Mouse (Mus musculus) stomach, postnatal 0 days (tissue): ENCODE results near the gene E130308A19Rik. TPM values are rescaled to one million over a fixed set of nuclear protein-coding genes. Genes with fewer than 3 reads are reported as not detected.

Source experiments
- ATAC-seq: fragments of 200-750 bp; cut with Nextera tagmentation; 2 replicates; pipeline ENCODE4 v1.8.0; 2017; ENCODE audit not compliant: low FRiP score, low TSS enrichment
- DNase-seq: peaks from one replicate; pipeline ENCODE4 v3.0.0-alpha.2; 2016; ENCODE audit warnings: low spot score
- H3K27ac ChIP-seq: fragments of 300-500 bp; sonication (generic); replicated peaks from 2 replicates; pipeline ENCODE4 v1.5.1; 2014; ENCODE audit warnings: mild to moderate bottlenecking, control low read depth
- H3K27me3 ChIP-seq: fragments of 300-500 bp; sonication (generic); 2 replicates; pipeline ENCODE4 v1.6.1; 2014; ENCODE audit warnings: low read length; ENCODE audit not compliant: control insufficient read depth, insufficient read depth
- H3K36me3 ChIP-seq: fragments of 300-500 bp; sonication (generic); 2 replicates; pipeline ENCODE4 v1.6.1; 2014; ENCODE audit warnings: low read length, mixed read lengths; ENCODE audit not compliant: control insufficient read depth, insufficient read depth
- H3K4me1 ChIP-seq: fragments of 300-500 bp; sonication (generic); replicated peaks from 2 replicates; pipeline ENCODE4 v1.6.1; 2014; ENCODE audit warnings: antibody characterized with exemption; ENCODE audit not compliant: control insufficient read depth, insufficient read depth
- H3K4me2 ChIP-seq: fragments of 300-500 bp; sonication (generic); replicated peaks from 2 replicates; pipeline ENCODE4 v1.6.1; 2014; ENCODE audit warnings: low read depth, mild to moderate bottlenecking, control low read depth, moderate library complexity
- H3K4me3 ChIP-seq: fragments of 300-500 bp; sonication (generic); 2 replicates; pipeline ENCODE4 v1.5.1; 2014; ENCODE audit warnings: low read depth, low read length, control low read depth
- H3K9ac ChIP-seq: fragments of 300-500 bp; sonication (generic); 2 replicates; pipeline ENCODE4 v1.6.1; 2014; ENCODE audit warnings: mild to moderate bottlenecking, low read length, control low read depth, mixed read lengths
- H3K9me3 ChIP-seq: fragments of 300-500 bp; sonication (generic); 2 replicates; pipeline ENCODE4 v1.6.1; 2016; ENCODE audit warnings: low read length; ENCODE audit not compliant: control insufficient read depth
- CTCF ChIP-seq: IDR thresholded peaks from 2 replicates; pipeline ENCODE4 v1.5.1; 2016; ENCODE audit warnings: antibody characterized with exemption, low read depth, mild to moderate bottlenecking, moderate library complexity
- EP300 ChIP-seq: optimal IDR thresholded peaks from 2 replicates; pipeline ENCODE3; 2016; ENCODE audit warnings: antibody characterized with exemption
- WGBS: fragments of 180-500 bp; shearing (Covaris S2); extraction: QIAGEN DNeasy Blood & Tissue Kit; methylation state at CpG from one replicate; pipeline ENCODE4 v1.1.7; 2014; 5-methylcytosine and 5-hydroxymethylcytosine counted together
- polyA plus RNA-seq: library from polyadenylated mRNA; unstranded; fragments of >200 nt; fragmentation: Nextera tagmentation; extraction: Ambion mirVana; gene quantifications from 2 replicates; pipeline ENCODE4 v1.2.1, GENCODE M21; 2015

The E130308A19Rik gene
- polyA plus RNA-seq, 1 experiment from 2014 or later = 8.3 TPM

DNA sequence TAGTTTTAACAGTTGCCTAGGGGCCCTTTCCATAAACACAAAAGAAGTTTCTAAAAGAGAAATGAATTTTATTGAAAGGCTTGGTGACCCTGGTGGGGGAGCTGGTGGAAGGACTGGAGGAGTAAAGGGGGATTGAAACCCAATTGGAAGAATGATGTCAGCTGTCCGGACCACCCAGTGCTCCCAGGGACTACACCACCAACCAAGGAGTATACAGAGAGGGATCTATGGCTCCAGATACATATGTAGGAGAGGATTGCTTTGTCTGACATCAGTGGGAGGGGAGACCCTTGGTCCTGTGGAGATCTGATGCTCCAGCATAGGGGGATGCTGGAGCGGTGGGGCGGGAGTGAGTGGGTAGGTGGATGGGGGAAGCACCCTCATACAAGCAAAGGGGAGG, 20.5 kb upstream of the E130308A19Rik start:
- no peak overlapping the region for H3K27ac ChIP-seq
- TF ChIP-seq EP300 (no peak), CTCF (no peak)
- no peaks in the 10 kb centered on the region for H3K4me1 ChIP-seq
- no peaks in the 10 kb centered on the region for H3K9me3 ChIP-seq
- no peak overlapping the region for H3K4me2 ChIP-seq
- 98% methylated on average over 3 of the region's 3 CpGs for WGBS
- ATAC-seq (no peak), DNase-seq (no peak)
- no peaks in the 10 kb centered on the region for H3K27me3 ChIP-seq
- no peak overlapping the region for H3K9ac ChIP-seq
- no peak overlapping the region for H3K4me3 ChIP-seq
- no peaks in the 10 kb centered on the region for H3K36me3 ChIP-seq

DNA sequence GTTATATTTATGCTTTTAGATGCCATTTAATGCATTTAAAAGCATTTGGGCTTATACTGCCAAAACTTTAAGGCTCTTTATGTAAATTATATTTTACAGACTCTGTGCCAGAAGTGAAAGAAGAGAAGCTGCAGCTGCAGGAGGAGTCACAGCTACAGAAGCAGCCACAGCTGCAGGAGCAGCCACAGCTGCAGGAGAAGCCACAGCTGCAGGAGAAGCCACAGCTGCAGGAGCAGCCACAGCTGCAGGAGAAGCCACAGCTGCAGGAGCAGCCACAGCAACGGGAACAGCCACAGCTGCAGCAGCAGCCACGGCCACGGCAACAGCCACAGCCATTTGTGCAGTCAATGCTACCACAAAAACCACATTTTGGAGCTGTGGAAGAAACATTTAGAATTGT, 15.6 kb upstream of the E130308A19Rik start:
- 53% methylated on average over 3 of the region's 3 CpGs for WGBS
- no peak overlapping the region for H3K4me2 ChIP-seq
- DNase-seq (no peak), ATAC-seq (no peak)
- H3K4me1 ChIP-seq = no peaks in the 10 kb centered on the region
- no peak overlapping the region for H3K27ac ChIP-seq
- no peaks in the 10 kb centered on the region for H3K27me3 ChIP-seq
- no peaks in the 10 kb centered on the region for H3K36me3 ChIP-seq
- TF ChIP-seq EP300 (no peak), CTCF (no peak)
- no peaks in the 10 kb centered on the region for H3K9me3 ChIP-seq
- H3K9ac ChIP-seq = no peak overlapping the region
- no peak overlapping the region for H3K4me3 ChIP-seq

DNA sequence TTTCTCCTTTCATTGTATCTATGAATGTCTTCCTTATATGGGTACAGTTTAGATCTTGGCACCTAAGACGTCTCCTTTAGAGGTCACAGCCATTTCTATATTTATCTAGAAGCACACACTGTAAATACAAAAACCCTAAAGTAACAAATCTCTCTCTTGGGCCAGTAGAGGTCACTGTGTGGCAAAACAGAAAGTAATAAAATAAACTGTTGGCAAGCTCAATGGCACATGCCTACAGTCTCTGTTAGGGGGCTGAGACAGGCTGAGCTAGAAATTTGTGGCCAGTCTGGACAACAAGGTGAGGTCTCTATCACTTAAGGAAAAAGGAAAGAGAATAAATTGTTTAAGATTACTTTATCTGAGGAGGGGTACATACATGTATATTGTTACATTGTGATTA, 11.0 kb upstream of the E130308A19Rik start:
- no peaks in the 10 kb centered on the region for H3K9me3 ChIP-seq
- H3K36me3 ChIP-seq = no peaks in the 10 kb centered on the region
- H3K4me3 ChIP-seq = no peak overlapping the region
- DNase-seq (no peak), ATAC-seq (0 out of 2 replicates have a peak, but pooled peaks have one; percentile 24)
- 5% methylated on average over 1 of the region's 1 CpGs for WGBS
- H3K27ac ChIP-seq = no peak overlapping the region
- no peaks in the 10 kb centered on the region for H3K27me3 ChIP-seq
- no peak overlapping the region for H3K9ac ChIP-seq
- no peak overlapping the region for H3K4me2 ChIP-seq
- H3K4me1 ChIP-seq = no peaks in the 10 kb centered on the region
- TF ChIP-seq EP300 = no peak
- TF ChIP-seq CTCF = peak; percentile 71

DNA sequence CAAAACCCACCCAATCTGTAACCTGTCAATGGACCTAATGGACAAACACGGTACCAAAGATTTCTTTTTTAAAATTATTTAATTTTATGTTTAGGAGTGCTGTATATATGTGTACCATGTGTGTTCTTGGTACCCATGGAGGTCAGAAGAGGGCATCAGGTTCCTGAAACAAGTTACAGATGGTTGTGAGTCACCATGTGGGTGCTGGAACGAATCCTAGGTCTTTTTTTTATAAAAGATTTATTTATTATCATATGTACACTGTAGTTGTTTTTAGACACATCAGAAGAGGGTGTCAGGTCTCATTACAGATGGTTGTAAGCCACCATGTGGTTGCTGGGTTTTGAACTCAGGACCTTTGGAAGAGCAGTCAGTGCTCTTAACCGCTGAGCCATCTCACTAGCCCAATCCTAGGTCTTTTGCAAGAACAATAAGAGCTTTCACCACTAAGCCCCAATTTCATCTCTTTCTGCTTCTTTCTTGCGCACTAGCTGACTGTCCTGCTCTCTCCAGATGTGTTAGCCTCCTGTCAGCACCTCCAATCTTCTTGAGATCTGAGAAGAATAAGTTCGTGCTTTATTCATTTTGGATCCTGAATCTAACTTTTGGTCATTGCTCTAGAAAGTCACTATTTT, 6.3 kb upstream of the E130308A19Rik start:
- no peak overlapping the region for H3K27ac ChIP-seq
- no peak overlapping the region for H3K4me3 ChIP-seq
- H3K4me2 ChIP-seq = no peak overlapping the region
- H3K9ac ChIP-seq = no peak overlapping the region
- TF ChIP-seq CTCF (no peak), EP300 (no peak)
- no peaks in the 10 kb centered on the region for H3K36me3 ChIP-seq
- no peaks in the 10 kb centered on the region for H3K4me1 ChIP-seq
- ATAC-seq = no peak
- H3K9me3 ChIP-seq = no peaks in the 10 kb centered on the region
- no peaks in the 10 kb centered on the region for H3K27me3 ChIP-seq
- 89% methylated on average over 5 of the region's 5 CpGs for WGBS
- DNase-seq = no peak

DNA sequence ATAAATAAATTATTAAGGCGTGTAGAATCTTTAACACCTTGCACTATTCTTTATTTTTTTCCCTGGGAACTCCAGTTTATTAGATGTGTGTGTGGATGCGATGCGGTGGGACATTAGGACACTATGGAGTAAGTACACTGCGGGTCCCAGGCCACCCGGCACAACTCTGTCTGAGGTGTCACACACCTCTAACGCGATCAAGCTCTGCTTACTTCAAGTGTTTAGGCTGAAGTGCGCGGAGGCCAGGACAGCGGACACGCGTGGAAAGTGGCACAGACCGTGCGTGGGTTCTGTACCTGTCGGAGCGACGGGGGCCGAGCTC, 374 bp upstream of the E130308A19Rik start:
- no peak for TF ChIP-seq EP300
- no peak for TF ChIP-seq CTCF
- ATAC-seq = peak; percentile 65; the same call in 1 of the 2 replicates

DNA sequence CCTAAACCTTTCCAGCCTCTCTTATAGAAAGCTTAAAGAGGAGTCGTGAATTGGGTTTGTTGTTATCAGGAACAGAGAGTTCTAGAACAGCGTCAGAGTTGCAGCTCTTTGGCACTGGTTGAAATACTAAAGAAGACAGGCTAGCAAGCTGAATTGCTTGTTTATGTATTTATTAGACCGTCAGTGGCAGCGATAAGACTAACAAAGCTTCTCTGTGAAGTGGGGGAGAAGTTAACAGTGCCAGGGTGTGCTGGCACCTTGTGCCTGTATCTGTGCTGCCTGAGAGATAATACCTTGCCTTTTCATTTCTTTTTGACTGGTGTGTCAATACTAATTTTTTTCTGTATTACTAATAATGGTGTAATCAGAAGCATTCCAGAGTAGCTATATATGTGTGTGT, 2.2 kb downstream of the E130308A19Rik start:
- no peaks in the 10 kb centered on the region for H3K4me1 ChIP-seq
- 50% methylated on average over 4 of the region's 4 CpGs for WGBS
- no peaks in the 10 kb centered on the region for H3K36me3 ChIP-seq
- H3K4me2 ChIP-seq = no peak overlapping the region
- no peak for DNase-seq
- no peaks in the 10 kb centered on the region for H3K27me3 ChIP-seq
- H3K27ac ChIP-seq = no peak overlapping the region
- H3K9ac ChIP-seq = no peak overlapping the region
- ATAC-seq = no peak
- no peak for TF ChIP-seq CTCF
- no peak for TF ChIP-seq EP300
- no peak overlapping the region for H3K4me3 ChIP-seq
- H3K9me3 ChIP-seq = no peaks in the 10 kb centered on the region

More for the DNA sequence above, 374 bp upstream of the E130308A19Rik start:
- H3K9me3 ChIP-seq = no peaks in the 10 kb centered on the region
- peak overlapping the region; percentile 78 for H3K27ac ChIP-seq
- no peaks in the 10 kb centered on the region for H3K36me3 ChIP-seq
- peak overlapping the region; percentile 80 for H3K9ac ChIP-seq
- peak overlapping the region; percentile 90 for H3K4me2 ChIP-seq
- no peaks in the 10 kb centered on the region for H3K27me3 ChIP-seq
- H3K4me1 ChIP-seq = no peaks in the 10 kb centered on the region
- H3K4me3 ChIP-seq = peak overlapping the region; percentile 98
- no peak for DNase-seq
- 1% methylated on average over 18 of the region's 18 CpGs for WGBS
